Mouse (Mus musculus): ENCODE measurements at regions not wholly inside any gene's neighbourhood (a gene's known extent, or its start where the extent isn't known, plus 50 kb on each side); places are given as distances from the start of the nearest gene placed in this dataset.

GRCm38 (mm10) chr4:114320076-114320475 is 86.4 kb upstream of the Trabd2b start:
- DNase-seq (no peak), ATAC-seq (ENCODE audit: low FRiP score, low TSS enrichment) (no peak)
- Histone ChIP-seq H3K9ac (replicated peaks; ENCODE audit: low read length) (no peak overlapping the region), H3K36me3 (ENCODE audit: control insufficient read depth, insufficient read depth, low read length) (no peaks in the 10 kb centered on the region), H3K4me1 (ENCODE audit: control insufficient read depth, insufficient read depth, low read length) (no peaks in the 10 kb centered on the region), H3K4me3 (replicated peaks; ENCODE audit: low read depth, low read length) (no peak overlapping the region), H3K4me2 (ENCODE audit: low read length) (no peak overlapping the region), H3K9me3 (ENCODE audit: control insufficient read depth, low read length) (no peaks in the 10 kb centered on the region), H3K27me3 (ENCODE audit: control insufficient read depth, insufficient read depth, low read length) (no peaks in the 10 kb centered on the region), H3K27ac (replicated peaks; ENCODE audit: low read depth, low read length) (no peak overlapping the region)
- WGBS, result 70% methylated on average over 1 of the region's 1 CpGs

GRCm38 (mm10) chr4:114321516-114322339 is 84.8 kb upstream of the Trabd2b start:
- ATAC-seq (ENCODE audit: low FRiP score, low TSS enrichment), result no peak
- Histone ChIP-seq H3K9me3 (ENCODE audit: control insufficient read depth, low read length) (no peaks in the 10 kb centered on the region), H3K4me2 (ENCODE audit: low read length) (no peak overlapping the region), H3K9ac (replicated peaks; ENCODE audit: low read length) (no peak overlapping the region), H3K36me3 (ENCODE audit: control insufficient read depth, insufficient read depth, low read length) (no peaks in the 10 kb centered on the region), H3K27ac (replicated peaks; ENCODE audit: low read depth, low read length) (no peak overlapping the region), H3K27me3 (ENCODE audit: control insufficient read depth, insufficient read depth, low read length) (no peaks in the 10 kb centered on the region), H3K4me1 (ENCODE audit: control insufficient read depth, insufficient read depth, low read length) (no peaks in the 10 kb centered on the region), H3K4me3 (replicated peaks; ENCODE audit: low read depth, low read length) (no peak overlapping the region)
- 48% methylated on average over 3 of the region's 3 CpGs for WGBS
- no peak for DNase-seq

GRCm38 (mm10) chr4:114329978-114330377 is 76.5 kb upstream of the Trabd2b start:
- no peak overlapping the region for H3K4me2 ChIP-seq (ENCODE audit: low read length)
- H3K9me3 ChIP-seq (ENCODE audit: control insufficient read depth, low read length), result no peaks in the 10 kb centered on the region
- H3K4me1 ChIP-seq (ENCODE audit: control insufficient read depth, insufficient read depth, low read length), result no peaks in the 10 kb centered on the region
- H3K4me3 ChIP-seq (replicated peaks; ENCODE audit: low read depth, low read length), result no peak overlapping the region
- no peak overlapping the region for H3K9ac ChIP-seq (replicated peaks; ENCODE audit: low read length)
- DNase-seq (no peak), ATAC-seq (ENCODE audit: low FRiP score, low TSS enrichment) (no peak)
- no peaks in the 10 kb centered on the region for H3K27me3 ChIP-seq (ENCODE audit: control insufficient read depth, insufficient read depth, low read length)
- 96% methylated on average over 1 of the region's 1 CpGs for WGBS
- no peak overlapping the region for H3K27ac ChIP-seq (replicated peaks; ENCODE audit: low read depth, low read length)
- no peaks in the 10 kb centered on the region for H3K36me3 ChIP-seq (ENCODE audit: control insufficient read depth, insufficient read depth, low read length)

- DNase-seq (no peak), ATAC-seq (ENCODE audit: low FRiP score, low TSS enrichment) (no peak)
- no peaks in the 10 kb centered on the region for H3K27me3 ChIP-seq (ENCODE audit: control insufficient read depth, insufficient read depth, low read length)
- H3K9ac ChIP-seq (replicated peaks; ENCODE audit: low read length), result no peak overlapping the region
- H3K27ac ChIP-seq (replicated peaks; ENCODE audit: low read depth, low read length), result no peak overlapping the region
- no peaks in the 10 kb centered on the region for H3K36me3 ChIP-seq (ENCODE audit: control insufficient read depth, insufficient read depth, low read length)
- H3K9me3 ChIP-seq (ENCODE audit: control insufficient read depth, low read length), result no peaks in the 10 kb centered on the region
- WGBS, result 54% methylated on average over 3 of the region's 3 CpGs
- no peak overlapping the region for H3K4me2 ChIP-seq (ENCODE audit: low read length)
- no peak overlapping the region for H3K4me3 ChIP-seq (replicated peaks; ENCODE audit: low read depth, low read length)
- H3K4me1 ChIP-seq (ENCODE audit: control insufficient read depth, insufficient read depth, low read length), result no peaks in the 10 kb centered on the region
These were observed 75.4 kb upstream of the Trabd2b start for GRCm38 (mm10) chr4:114331161-114331560.

DNA sequence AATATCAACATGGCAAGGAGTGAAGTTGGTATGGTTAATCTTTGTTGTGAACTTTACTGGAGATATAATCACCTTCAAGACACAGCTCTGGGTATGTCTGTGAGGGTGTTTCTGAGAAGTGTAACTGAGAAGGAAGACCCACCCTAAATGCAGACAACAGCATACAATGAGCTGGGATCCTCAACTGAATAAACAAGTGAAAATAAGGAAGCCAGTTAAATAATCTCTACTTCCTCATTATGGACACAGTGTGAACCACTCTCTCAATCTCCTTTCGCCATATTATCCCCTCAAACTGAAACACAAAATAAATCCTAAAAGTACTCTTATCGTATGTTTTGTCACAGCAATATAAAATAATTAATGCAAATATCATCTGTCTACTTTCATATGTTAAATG is 71.7 kb upstream of the Trabd2b start:
- no peaks in the 10 kb centered on the region for H3K4me1 ChIP-seq (ENCODE audit: control insufficient read depth, insufficient read depth, low read length)
- H3K27me3 ChIP-seq (ENCODE audit: control insufficient read depth, insufficient read depth, low read length), result no peaks in the 10 kb centered on the region
- H3K9ac ChIP-seq (replicated peaks; ENCODE audit: low read length), result no peak overlapping the region
- H3K4me2 ChIP-seq (ENCODE audit: low read length), result no peak overlapping the region
- H3K36me3 ChIP-seq (ENCODE audit: control insufficient read depth, insufficient read depth, low read length), result no peaks in the 10 kb centered on the region
- 88% methylated on average over 2 of the region's 2 CpGs for WGBS
- ATAC-seq (ENCODE audit: low FRiP score, low TSS enrichment) (no peak), DNase-seq (no peak)
- H3K4me3 ChIP-seq (replicated peaks; ENCODE audit: low read depth, low read length), result no peak overlapping the region
- no peaks in the 10 kb centered on the region for H3K9me3 ChIP-seq (ENCODE audit: control insufficient read depth, low read length)
- no peak overlapping the region for H3K27ac ChIP-seq (replicated peaks; ENCODE audit: low read depth, low read length)

DNA sequence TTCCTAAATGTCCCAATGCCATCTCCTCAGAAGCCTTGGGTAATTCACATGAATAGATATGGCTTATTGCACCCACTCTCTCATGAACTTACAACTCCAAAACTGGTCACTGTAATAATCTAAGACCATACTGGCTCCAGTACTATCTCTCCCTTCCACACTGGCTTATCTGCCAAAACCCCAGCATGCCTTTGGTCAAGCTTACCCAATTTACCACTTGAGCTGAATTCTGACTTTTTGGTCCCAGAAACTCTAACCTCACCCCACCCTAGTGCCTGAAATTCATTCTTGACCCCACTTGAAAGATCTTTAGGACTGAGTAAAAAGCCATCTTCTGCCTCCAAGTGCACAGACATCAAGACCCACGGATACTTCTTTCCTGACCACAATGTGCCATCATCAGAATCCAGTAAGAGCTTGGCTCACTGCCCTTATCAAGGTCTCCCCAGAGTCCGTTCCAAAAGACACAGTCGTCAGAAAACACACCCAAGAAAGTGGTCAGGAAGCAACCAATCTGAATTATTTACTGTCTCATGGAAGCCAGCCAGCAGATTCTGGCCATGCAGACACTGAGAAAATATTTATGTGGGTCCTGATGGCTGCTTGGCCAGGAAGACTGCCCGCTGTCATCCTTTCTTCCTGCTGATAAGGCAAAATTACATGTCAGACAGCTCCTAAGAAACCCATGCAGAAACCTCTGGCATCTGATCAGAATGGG is 70.3 kb upstream of the Trabd2b start:
- Histone ChIP-seq H3K4me2 (ENCODE audit: low read length) (no peak overlapping the region), H3K9me3 (ENCODE audit: control insufficient read depth, low read length) (no peaks in the 10 kb centered on the region), H3K27me3 (ENCODE audit: control insufficient read depth, insufficient read depth, low read length) (no peaks in the 10 kb centered on the region), H3K9ac (replicated peaks; ENCODE audit: low read length) (no peak overlapping the region), H3K4me1 (ENCODE audit: control insufficient read depth, insufficient read depth, low read length) (no peaks in the 10 kb centered on the region), H3K4me3 (replicated peaks; ENCODE audit: low read depth, low read length) (no peak overlapping the region), H3K27ac (replicated peaks; ENCODE audit: low read depth, low read length) (no peak overlapping the region), H3K36me3 (ENCODE audit: control insufficient read depth, insufficient read depth, low read length) (no peaks in the 10 kb centered on the region)
- no peak for ATAC-seq (ENCODE audit: low FRiP score, low TSS enrichment)
- 82% methylated on average over 4 of the region's 4 CpGs for WGBS
- DNase-seq, result no peak

DNA sequence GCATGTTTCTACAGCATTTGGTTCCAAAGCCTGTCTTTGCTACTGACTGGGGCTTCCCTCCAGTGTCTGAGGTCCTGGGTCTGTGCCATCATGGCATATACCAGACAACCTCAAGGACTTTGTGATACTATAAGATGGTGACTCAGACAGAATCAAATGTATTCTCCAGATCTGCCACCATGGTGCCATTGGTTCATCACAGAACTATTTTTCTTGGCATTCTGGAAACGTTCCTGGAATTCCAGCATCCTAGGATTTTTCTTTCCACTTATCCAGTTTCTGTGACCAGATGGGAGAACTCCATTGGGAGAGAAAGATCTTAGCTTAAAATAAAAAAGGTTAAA is 69.8 kb upstream of the Trabd2b start:
- H3K4me1 ChIP-seq (ENCODE audit: control insufficient read depth, insufficient read depth, low read length), result no peaks in the 10 kb centered on the region
- no peaks in the 10 kb centered on the region for H3K36me3 ChIP-seq (ENCODE audit: control insufficient read depth, insufficient read depth, low read length)
- no peak for ATAC-seq (ENCODE audit: low FRiP score, low TSS enrichment)
- no peak for DNase-seq
- no peak overlapping the region for H3K9ac ChIP-seq (replicated peaks; ENCODE audit: low read length)
- no peak overlapping the region for H3K27ac ChIP-seq (replicated peaks; ENCODE audit: low read depth, low read length)
- H3K9me3 ChIP-seq (ENCODE audit: control insufficient read depth, low read length), result no peaks in the 10 kb centered on the region
- no peak overlapping the region for H3K4me3 ChIP-seq (replicated peaks; ENCODE audit: low read depth, low read length)
- WGBS, result 86% methylated on average over 1 of the region's 1 CpGs
- no peak overlapping the region for H3K4me2 ChIP-seq (ENCODE audit: low read length)
- H3K27me3 ChIP-seq (ENCODE audit: control insufficient read depth, insufficient read depth, low read length), result no peaks in the 10 kb centered on the region

GRCm38 (mm10) chr4:114339793-114340192 is 66.7 kb upstream of the Trabd2b start:
- H3K4me2 ChIP-seq (ENCODE audit: low read length), result no peak overlapping the region
- H3K4me3 ChIP-seq (replicated peaks; ENCODE audit: low read depth, low read length), result no peak overlapping the region
- no peak overlapping the region for H3K27ac ChIP-seq (replicated peaks; ENCODE audit: low read depth, low read length)
- H3K9ac ChIP-seq (replicated peaks; ENCODE audit: low read length), result no peak overlapping the region
- H3K36me3 ChIP-seq (ENCODE audit: control insufficient read depth, insufficient read depth, low read length), result no peaks in the 10 kb centered on the region
- 75% methylated on average over 5 of the region's 5 CpGs for WGBS
- no peaks in the 10 kb centered on the region for H3K4me1 ChIP-seq (ENCODE audit: control insufficient read depth, insufficient read depth, low read length)
- no peaks in the 10 kb centered on the region for H3K9me3 ChIP-seq (ENCODE audit: control insufficient read depth, low read length)
- no peaks in the 10 kb centered on the region for H3K27me3 ChIP-seq (ENCODE audit: control insufficient read depth, insufficient read depth, low read length)
- no peak for DNase-seq
- ATAC-seq (ENCODE audit: low FRiP score, low TSS enrichment), result no peak

GRCm38 (mm10) chr4:114345154-114345553 is 61.4 kb upstream of the Trabd2b start:
- DNase-seq, result no peak
- no peak overlapping the region for H3K9ac ChIP-seq (replicated peaks; ENCODE audit: low read length)
- H3K4me3 ChIP-seq (replicated peaks; ENCODE audit: low read depth, low read length), result no peak overlapping the region
- no peak overlapping the region for H3K4me2 ChIP-seq (ENCODE audit: low read length)
- WGBS, result 63% methylated on average over 1 of the region's 1 CpGs
- no peak for ATAC-seq (ENCODE audit: low FRiP score, low TSS enrichment)
- no peaks in the 10 kb centered on the region for H3K4me1 ChIP-seq (ENCODE audit: control insufficient read depth, insufficient read depth, low read length)
- H3K27ac ChIP-seq (replicated peaks; ENCODE audit: low read depth, low read length), result no peak overlapping the region
- no peaks in the 10 kb centered on the region for H3K36me3 ChIP-seq (ENCODE audit: control insufficient read depth, insufficient read depth, low read length)
- H3K27me3 ChIP-seq (ENCODE audit: control insufficient read depth, insufficient read depth, low read length), result no peaks in the 10 kb centered on the region
- no peaks in the 10 kb centered on the region for H3K9me3 ChIP-seq (ENCODE audit: control insufficient read depth, low read length)

All from midbrain, embryonic 14.5 days (tissue).